Mouse (Mus musculus): ENCODE data around the gene Gse1. TPM values are rescaled to one million over a fixed set of nuclear protein-coding genes. Genes with fewer than 3 reads are reported as not detected.

The Gse1 gene
- polyA plus RNA-seq, 1 experiment from 2014 or later = 9.6 TPM

DNA sequence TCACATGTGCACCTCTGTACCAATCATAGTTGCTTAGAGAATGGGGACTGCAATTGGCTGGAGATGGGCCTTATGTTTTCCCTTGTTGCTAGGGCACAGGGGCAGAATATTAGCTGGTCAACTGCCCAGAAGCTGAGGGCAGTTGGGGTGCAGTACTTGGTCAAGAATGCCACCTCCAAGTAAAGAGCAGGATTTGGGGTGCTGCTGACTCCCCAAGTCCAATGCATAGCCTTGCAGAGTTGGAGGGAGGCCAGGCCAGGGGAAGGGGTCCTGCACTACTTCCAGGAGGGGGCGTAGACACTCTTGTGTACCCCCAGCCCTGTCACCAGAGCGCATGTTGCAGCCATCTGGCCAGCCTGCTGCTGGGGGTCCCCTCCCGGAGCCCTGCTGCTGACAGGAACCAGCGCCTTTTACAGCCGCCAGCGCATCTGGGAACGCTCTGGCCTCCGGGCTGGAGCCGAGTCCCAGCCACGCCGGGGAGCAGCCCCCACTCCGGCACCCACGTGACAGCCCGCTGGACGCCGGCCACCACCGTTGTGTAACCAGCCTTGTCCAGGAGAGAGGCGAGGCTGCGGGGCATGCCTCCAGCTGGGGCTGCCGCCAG lies 37.3 kb upstream of the Gse1 start:
- peak; percentile 91 for ATAC-seq (ENCODE audit: borderline replicate concordance, extremely low read depth, low FRiP score, low TSS enrichment)
- peak overlapping the region; percentile 48 for H3K4me2 ChIP-seq
- peak overlapping the region; percentile 93 for H3K27ac ChIP-seq
- H3K9ac ChIP-seq = no peak overlapping the region
- no peaks in the 10 kb centered on the region for H3K36me3 ChIP-seq
- H3K27me3 ChIP-seq = no peaks in the 10 kb centered on the region
- 0 out of 2 replicates have a peak overlapping the region, but pooled peaks have one; percentile 13 for H3K4me3 ChIP-seq
- WGBS = 22% methylated on average over 20 of the region's 20 CpGs
- no peaks in the 10 kb centered on the region for H3K9me3 ChIP-seq
- H3K4me1 ChIP-seq = peaks cover 56% of the 10 kb centered on the region

DNA sequence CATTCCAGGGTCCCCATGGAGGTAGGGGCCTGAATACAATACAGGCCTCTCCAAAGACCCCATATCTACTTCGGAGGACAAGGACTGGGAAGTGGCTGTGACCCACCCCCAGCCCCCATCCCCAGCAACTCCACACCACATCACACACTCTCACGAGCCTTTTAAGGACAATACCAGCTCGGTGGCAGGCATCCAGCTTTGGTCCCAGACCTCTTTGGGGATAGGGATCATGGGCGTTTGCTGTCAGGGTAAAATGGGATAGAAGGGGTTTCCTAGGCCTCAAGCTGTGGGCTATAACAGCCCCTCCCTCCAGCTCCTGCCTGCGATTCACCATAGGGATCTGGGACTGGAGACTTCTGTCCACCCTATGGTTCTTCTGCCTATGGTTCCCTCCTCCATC lies 36.6 kb upstream of the Gse1 start:
- WGBS = 44% methylated on average over 5 of the region's 5 CpGs
- H3K9me3 ChIP-seq = no peaks in the 10 kb centered on the region
- H3K4me3 ChIP-seq = no peak overlapping the region
- no peaks in the 10 kb centered on the region for H3K27me3 ChIP-seq
- H3K36me3 ChIP-seq = no peaks in the 10 kb centered on the region
- peaks cover 49% of the 10 kb centered on the region for H3K4me1 ChIP-seq
- ATAC-seq (ENCODE audit: borderline replicate concordance, extremely low read depth, low FRiP score, low TSS enrichment) = no peak
- H3K9ac ChIP-seq = no peak overlapping the region
- peak overlapping the region; percentile 48; the same call in 1 of the 2 replicates for H3K4me2 ChIP-seq
- H3K27ac ChIP-seq = peak overlapping the region; percentile 93

DNA sequence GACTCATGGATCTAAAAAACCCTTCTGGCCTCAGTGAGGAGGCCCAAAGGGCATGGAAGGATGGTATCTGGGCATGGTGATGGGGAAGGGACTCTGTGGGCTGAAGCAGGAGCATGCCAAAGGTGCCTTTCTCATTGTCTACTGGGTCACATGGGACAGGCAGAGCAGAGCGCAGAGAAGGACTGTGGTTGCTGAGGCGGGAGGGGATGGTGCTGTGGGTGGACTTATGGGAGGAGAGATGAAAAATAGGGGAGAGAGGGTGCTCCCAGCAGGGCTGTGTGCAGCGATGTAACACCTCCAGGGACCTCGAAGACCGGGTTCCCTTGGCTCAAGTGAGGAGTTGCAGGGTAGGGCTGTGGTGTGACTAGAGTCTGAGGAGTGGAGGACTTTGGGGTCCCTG lies 36.1 kb upstream of the Gse1 start:
- no peak for ATAC-seq (ENCODE audit: borderline replicate concordance, extremely low read depth, low FRiP score, low TSS enrichment)
- Histone ChIP-seq H3K4me1 (peaks cover 44% of the 10 kb centered on the region), H3K4me2 (no peak overlapping the region), H3K4me3 (no peak overlapping the region), H3K9me3 (no peaks in the 10 kb centered on the region), H3K27me3 (no peaks in the 10 kb centered on the region), H3K27ac (peak overlapping the region; percentile 93), H3K36me3 (no peaks in the 10 kb centered on the region), H3K9ac (no peak overlapping the region)
- 97% methylated on average over 5 of the region's 5 CpGs for WGBS

DNA sequence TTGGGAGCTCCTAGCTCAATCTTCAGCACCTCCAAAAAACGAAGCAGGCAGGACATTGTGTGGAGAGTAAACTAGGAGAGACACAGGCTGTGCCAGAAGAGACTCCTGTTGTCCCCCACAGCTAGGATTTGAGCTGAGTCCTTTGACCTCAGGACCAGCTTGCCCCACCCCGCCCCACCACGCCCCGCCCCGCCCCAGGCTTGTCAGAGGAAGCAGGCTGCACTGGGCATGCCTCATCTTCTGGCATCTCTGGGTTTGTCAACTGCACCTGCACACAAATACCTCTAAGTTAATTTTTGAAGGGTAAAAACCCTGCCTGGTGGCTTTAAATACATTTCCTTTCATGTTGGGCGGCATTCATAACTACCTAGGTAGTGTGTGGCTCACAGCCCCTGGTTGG lies 26.9 kb upstream of the Gse1 start:
- Histone ChIP-seq H3K9me3 (peaks cover 5% of the 10 kb centered on the region; the same call in 1 of the 2 replicates), H3K27ac (no peak overlapping the region), H3K9ac (no peak overlapping the region), H3K4me1 (peaks cover 34% of the 10 kb centered on the region), H3K4me2 (no peak overlapping the region), H3K27me3 (no peaks in the 10 kb centered on the region), H3K36me3 (no peaks in the 10 kb centered on the region), H3K4me3 (no peak overlapping the region)
- no peak for ATAC-seq (ENCODE audit: borderline replicate concordance, extremely low read depth, low FRiP score, low TSS enrichment)
- WGBS = 88% methylated on average over 6 of the region's 6 CpGs

DNA sequence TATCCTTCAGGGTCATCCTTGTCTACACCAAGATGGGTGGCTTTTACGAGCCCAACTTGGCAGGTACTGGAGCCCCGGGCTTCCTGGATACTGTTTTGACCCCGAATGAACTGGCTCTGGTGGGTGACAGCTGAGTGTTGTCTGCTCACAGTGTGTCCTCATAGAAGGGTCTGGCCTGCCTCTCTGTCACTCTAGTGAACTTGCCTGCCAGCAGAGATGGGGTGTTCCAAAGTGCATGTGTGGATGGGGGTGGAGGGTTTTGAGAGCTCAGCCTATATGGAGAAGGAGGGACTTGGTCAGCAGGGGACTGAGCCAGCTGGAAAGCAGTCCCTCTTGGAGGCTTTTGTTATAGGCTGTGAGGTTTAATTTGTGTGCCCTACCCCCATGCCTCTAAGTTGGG lies 25.7 kb upstream of the Gse1 start:
- Histone ChIP-seq H3K36me3 (no peaks in the 10 kb centered on the region), H3K9ac (no peak overlapping the region), H3K4me2 (no peak overlapping the region), H3K4me3 (no peak overlapping the region), H3K9me3 (peaks cover 5% of the 10 kb centered on the region; the same call in 1 of the 2 replicates), H3K27ac (0 out of 2 replicates have a peak overlapping the region, but pooled peaks have one; percentile 29), H3K4me1 (peaks cover 34% of the 10 kb centered on the region), H3K27me3 (no peaks in the 10 kb centered on the region)
- peak; percentile 89 for ATAC-seq (ENCODE audit: borderline replicate concordance, extremely low read depth, low FRiP score, low TSS enrichment)
- 27% methylated on average over 3 of the region's 3 CpGs for WGBS

DNA sequence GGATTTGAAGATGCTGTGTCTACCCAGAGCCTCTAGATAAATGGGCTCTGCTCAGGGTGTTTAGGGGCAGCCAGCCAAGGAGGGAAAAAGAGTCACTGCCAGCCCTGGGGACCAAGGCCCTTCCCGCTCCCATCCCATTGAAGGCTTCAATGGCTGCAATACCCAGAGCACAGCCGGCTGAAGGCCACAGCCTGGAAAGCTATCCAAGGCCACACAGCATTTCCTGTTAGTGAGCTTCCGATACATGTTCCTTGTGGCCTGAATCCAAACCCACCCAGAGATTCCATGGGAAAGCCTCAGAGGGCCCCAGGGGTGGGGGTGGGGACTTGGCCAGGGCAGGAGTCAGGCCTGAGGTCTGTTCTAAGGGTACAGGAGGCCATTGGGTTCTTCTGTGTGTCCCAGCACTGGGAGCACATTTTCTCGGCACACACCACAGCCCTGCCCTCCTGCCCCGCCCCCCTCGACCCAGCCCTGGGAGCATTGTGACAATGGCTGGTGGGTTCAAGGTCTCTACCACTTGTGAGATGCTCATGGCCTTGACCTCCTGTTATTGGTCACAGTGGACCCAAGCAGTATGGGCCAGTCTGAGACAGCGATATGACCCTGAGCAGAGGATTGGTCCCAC lies 23.4 kb upstream of the Gse1 start:
- Histone ChIP-seq H3K4me2 (no peak overlapping the region), H3K9ac (no peak overlapping the region), H3K4me3 (no peak overlapping the region), H3K36me3 (no peaks in the 10 kb centered on the region), H3K4me1 (peaks cover 43% of the 10 kb centered on the region), H3K27me3 (no peaks in the 10 kb centered on the region), H3K27ac (peak overlapping the region; percentile 65), H3K9me3 (peaks cover 2% of the 10 kb centered on the region; the same call in 1 of the 2 replicates)
- ATAC-seq (ENCODE audit: borderline replicate concordance, extremely low read depth, low FRiP score, low TSS enrichment) = peak; percentile 44; the same call in 1 of the 2 replicates
- WGBS = 50% methylated on average over 7 of the region's 7 CpGs

DNA sequence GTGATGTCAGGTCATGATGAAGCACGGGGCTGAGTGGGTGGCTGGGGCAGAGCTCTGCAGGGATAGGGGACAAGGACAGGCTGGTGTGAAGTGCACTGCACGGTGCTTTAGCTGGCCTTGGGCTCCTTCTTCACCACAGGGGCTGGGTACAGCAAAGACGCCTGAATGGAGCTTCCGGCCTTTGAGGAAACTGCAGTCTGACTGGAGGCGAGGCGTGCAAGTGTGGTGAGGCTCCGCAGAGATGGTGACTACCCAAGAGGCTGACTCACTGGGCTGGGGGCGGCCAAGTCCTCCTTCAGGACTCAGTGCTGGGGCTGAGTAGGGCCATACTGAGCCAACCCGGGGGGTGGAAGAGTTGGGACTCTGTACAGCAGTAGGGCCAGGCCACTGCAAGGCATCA lies 22.3 kb upstream of the Gse1 start:
- H3K27ac ChIP-seq = no peak overlapping the region
- H3K9me3 ChIP-seq = no peaks in the 10 kb centered on the region
- no peak for ATAC-seq (ENCODE audit: borderline replicate concordance, extremely low read depth, low FRiP score, low TSS enrichment)
- H3K27me3 ChIP-seq = 0 out of 2 replicates have a peak, but pooled peaks cover under 1% of the 10 kb centered on the region
- H3K4me3 ChIP-seq = no peak overlapping the region
- H3K36me3 ChIP-seq = no peaks in the 10 kb centered on the region
- no peak overlapping the region for H3K4me2 ChIP-seq
- H3K9ac ChIP-seq = no peak overlapping the region
- peaks cover 44% of the 10 kb centered on the region for H3K4me1 ChIP-seq
- 77% methylated on average over 9 of the region's 9 CpGs for WGBS

DNA sequence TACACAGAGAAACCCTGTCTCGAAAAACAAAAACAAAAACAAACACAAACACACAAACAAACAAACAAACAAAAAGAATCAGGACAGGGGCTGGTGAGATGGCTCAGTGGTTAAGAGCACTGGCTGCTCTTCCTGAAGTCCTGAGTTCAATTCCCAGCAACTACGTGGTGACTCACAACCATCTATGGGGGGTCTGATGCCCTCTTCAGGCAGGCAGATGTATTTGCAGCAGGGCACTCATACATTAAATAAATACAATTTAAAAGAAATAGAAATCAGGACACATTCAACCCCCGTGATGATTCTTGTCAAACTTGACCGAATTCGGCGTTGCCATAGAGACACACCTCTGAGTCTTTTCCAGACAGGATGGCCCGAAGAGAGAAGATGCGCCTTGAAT lies 20.9 kb upstream of the Gse1 start:
- no peak overlapping the region for H3K4me3 ChIP-seq
- no peak overlapping the region for H3K27ac ChIP-seq
- no peak for ATAC-seq (ENCODE audit: borderline replicate concordance, extremely low read depth, low FRiP score, low TSS enrichment)
- H3K4me2 ChIP-seq = no peak overlapping the region
- H3K9me3 ChIP-seq = no peaks in the 10 kb centered on the region
- H3K27me3 ChIP-seq = 0 out of 2 replicates have a peak, but pooled peaks cover 5% of the 10 kb centered on the region
- H3K36me3 ChIP-seq = no peaks in the 10 kb centered on the region
- H3K4me1 ChIP-seq = peaks cover 40% of the 10 kb centered on the region
- WGBS = 79% methylated on average over 8 of the region's 8 CpGs
- no peak overlapping the region for H3K9ac ChIP-seq

DNA sequence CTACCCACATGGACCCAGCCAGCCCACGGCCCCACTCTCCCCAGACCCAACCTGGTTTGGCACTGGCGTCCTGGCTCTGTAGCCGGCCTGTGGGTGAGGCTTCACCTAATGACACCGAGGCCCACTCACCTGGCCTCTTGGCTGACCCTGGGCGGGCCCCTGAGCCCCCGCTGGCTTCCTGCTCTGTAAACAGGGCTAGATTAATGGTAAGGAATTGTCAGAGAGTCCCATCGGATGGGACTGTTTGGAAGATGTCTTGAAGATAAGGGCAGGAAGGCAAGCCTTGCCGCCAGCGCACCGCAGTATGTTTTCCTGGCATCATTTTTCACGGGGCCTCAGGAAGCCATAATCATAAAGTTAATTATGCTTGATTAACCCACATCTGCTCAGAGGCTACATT lies 20.1 kb upstream of the Gse1 start:
- 24% methylated on average over 11 of the region's 11 CpGs for WGBS
- Histone ChIP-seq H3K27me3 (0 out of 2 replicates have a peak, but pooled peaks cover 9% of the 10 kb centered on the region), H3K9ac (no peak overlapping the region), H3K4me2 (no peak overlapping the region), H3K4me3 (no peak overlapping the region), H3K9me3 (no peaks in the 10 kb centered on the region), H3K27ac (no peak overlapping the region), H3K4me1 (peaks cover 39% of the 10 kb centered on the region), H3K36me3 (no peaks in the 10 kb centered on the region)
- ATAC-seq (ENCODE audit: borderline replicate concordance, extremely low read depth, low FRiP score, low TSS enrichment) = no peak

DNA sequence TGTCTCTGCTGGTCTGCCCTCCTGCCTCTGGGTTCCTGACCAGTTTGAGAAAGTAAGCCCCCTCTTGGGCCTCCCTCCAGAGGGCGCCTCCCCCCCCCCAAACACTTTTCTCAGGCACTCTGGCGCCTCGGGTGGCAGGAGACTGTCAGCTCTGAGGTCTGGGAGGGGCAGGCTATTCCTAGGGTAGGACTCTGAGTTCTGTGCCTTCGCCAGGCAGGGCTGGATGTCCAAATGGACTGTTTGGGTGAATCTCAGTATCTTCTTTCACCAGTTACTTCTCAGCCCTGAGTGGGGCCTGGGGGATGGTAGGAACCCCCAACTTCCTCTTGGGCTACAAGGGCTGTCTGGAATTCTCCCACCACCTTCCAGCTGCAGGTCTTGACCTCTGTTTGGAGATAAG lies 16.9 kb upstream of the Gse1 start:
- Histone ChIP-seq H3K27me3 (0 out of 2 replicates have a peak, but pooled peaks cover 9% of the 10 kb centered on the region), H3K4me3 (no peak overlapping the region), H3K4me2 (no peak overlapping the region), H3K27ac (no peak overlapping the region), H3K4me1 (peaks cover 31% of the 10 kb centered on the region), H3K9ac (no peak overlapping the region), H3K36me3 (no peaks in the 10 kb centered on the region), H3K9me3 (no peaks in the 10 kb centered on the region)
- 8% methylated on average over 4 of the region's 4 CpGs for WGBS
- ATAC-seq (ENCODE audit: borderline replicate concordance, extremely low read depth, low FRiP score, low TSS enrichment) = no peak

DNA sequence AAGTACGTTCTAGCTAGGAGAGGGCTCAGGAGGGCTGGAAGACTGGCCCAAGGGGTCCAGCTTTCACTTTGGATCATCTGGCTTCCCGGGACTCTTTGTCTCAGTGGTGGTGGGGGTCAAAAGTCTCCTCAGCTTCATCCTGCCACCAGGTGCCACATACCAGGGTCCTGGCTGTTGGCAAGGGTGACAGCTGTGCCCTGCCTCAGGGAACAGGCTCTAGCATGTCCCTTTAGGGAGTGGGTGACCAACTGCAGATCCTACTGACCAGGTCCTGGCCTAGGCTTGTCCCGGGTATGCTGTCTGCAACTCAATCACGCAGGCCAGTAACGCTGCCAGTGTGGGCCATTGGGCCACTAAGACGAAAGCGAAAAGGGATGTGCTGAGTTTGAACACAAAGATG lies 15.7 kb upstream of the Gse1 start:
- Histone ChIP-seq H3K36me3 (no peaks in the 10 kb centered on the region), H3K27me3 (0 out of 2 replicates have a peak, but pooled peaks cover 9% of the 10 kb centered on the region), H3K9ac (no peak overlapping the region), H3K4me2 (no peak overlapping the region), H3K4me1 (peaks cover 43% of the 10 kb centered on the region), H3K9me3 (no peaks in the 10 kb centered on the region), H3K4me3 (no peak overlapping the region), H3K27ac (no peak overlapping the region)
- WGBS = 85% methylated on average over 7 of the region's 7 CpGs
- no peak for ATAC-seq (ENCODE audit: borderline replicate concordance, extremely low read depth, low FRiP score, low TSS enrichment)

DNA sequence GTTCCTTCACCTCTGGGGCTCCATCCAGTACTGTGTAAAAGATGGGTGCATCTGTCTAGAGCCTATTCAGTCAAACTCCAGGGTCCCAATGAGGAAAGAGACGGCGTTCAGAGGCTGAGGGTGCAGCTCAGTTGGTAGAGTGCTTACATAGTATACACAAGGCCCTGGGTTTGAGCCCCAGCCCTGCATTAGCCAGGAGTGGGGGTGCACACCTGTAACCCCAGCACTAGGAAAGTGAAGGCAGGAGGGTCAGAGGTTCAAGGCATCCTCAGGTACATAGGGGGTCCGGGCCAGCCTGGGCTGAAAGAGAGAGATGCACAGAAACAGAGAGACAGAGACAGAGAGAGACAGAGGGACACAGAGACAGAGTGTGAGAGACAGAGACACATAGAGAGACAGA lies 15.0 kb upstream of the Gse1 start:
- Histone ChIP-seq H3K4me2 (no peak overlapping the region), H3K4me3 (no peak overlapping the region), H3K36me3 (no peaks in the 10 kb centered on the region), H3K27ac (no peak overlapping the region), H3K9me3 (no peaks in the 10 kb centered on the region), H3K27me3 (0 out of 2 replicates have a peak, but pooled peaks cover 9% of the 10 kb centered on the region), H3K9ac (no peak overlapping the region), H3K4me1 (peaks cover 40% of the 10 kb centered on the region)
- WGBS = 89% methylated on average over 3 of the region's 3 CpGs
- no peak for ATAC-seq (ENCODE audit: borderline replicate concordance, extremely low read depth, low FRiP score, low TSS enrichment)

All from lung, embryonic 15.5 days (tissue).